ENCODE assay signal across 9 mouse cellular contexts in genomic region chr11:119503675-119504074, GRCm38 (mm10). TPM values are rescaled to one million over a fixed set of nuclear protein-coding genes. Genes with fewer than 3 reads are reported as not detected.
A peak's percentile ranks its signal among the peaks of the same experiment; 100 is the strongest.
DNase-seq lines count a peak whose midpoint lies in the region; ATAC-seq and TF ChIP-seq lines count a peak whose summit lies in the region.
"Had no signal": no experiment of that assay in that cellular context is flagged by ENCODE, and none has a peak within 500 bp of the region (broad histone marks: within the 10 kb centered on the region; RNA-seq: fewer than 3 reads in every experiment).

No protein-coding gene starts in this region.

- ATAC-seq in erythroid progenitor cell, adult 5-6 weeks (replicated peaks; ENCODE audit: low FRiP score, poor library complexity, severe bottlenecking): peak; percentile 72
- ATAC-seq in neural tube, embryonic 14.5 days (ENCODE audit: low read depth): peak; percentile 75; the same call in 1 of the 2 replicates

- no peak overlapping the region for H3K4me3 ChIP-seq in lung, adult 2 months (replicated peaks; ENCODE audit: extremely low read depth, low read depth, low read length)
- H3K4me3 ChIP-seq in neural tube, embryonic 14.5 days (ENCODE audit: low read depth, low read length): no peak overlapping the region
- H3K4me3 ChIP-seq: embryonic facial prominence, embryonic 13.5 days had no signal

- H3K9me3 ChIP-seq in neural tube, embryonic 14.5 days (ENCODE audit: control insufficient read depth, low read length): no peaks in the 10 kb centered on the region
- H3K9me3 ChIP-seq: embryonic facial prominence, embryonic 13.5 days had no signal

- no peak overlapping the region for H3K4me2 ChIP-seq in neural tube, embryonic 14.5 days (ENCODE audit: low read depth, low read length)
- H3K4me2 ChIP-seq: embryonic facial prominence, embryonic 13.5 days had no signal

- peak; percentile 99 for TF ChIP-seq CTCF in brain, embryonic 14.5 days (IDR thresholded peaks at IDR 0.05; ENCODE audit: borderline replicate concordance, extremely low read depth, insufficient read depth, insufficient read length)
- peak; percentile 93 for TF ChIP-seq CTCF in lung, adult 2 months (IDR thresholded peaks at IDR 0.05; ENCODE audit: insufficient read depth, low read length)

- H3K27me3 ChIP-seq in neural tube, embryonic 14.5 days (ENCODE audit: control insufficient read depth, insufficient read depth, low read length): no peaks in the 10 kb centered on the region
- H3K27me3 ChIP-seq: embryonic facial prominence, embryonic 13.5 days had no signal

- peak; percentile 48 to 66 for DNase-seq in CD8-positive naive resting alpha-beta T cell, adult 2 months (ENCODE audit: low read depth in 2 of 2, low spot score in 2 of 2)
- peak; percentile 75 for DNase-seq in brain, embryonic 14.5 days (ENCODE audit: low read depth)
- peak; percentile 73 to 87 for DNase-seq in heart, postnatal 10 days
- peak; percentile 42 to 84 for DNase-seq in kidney, postnatal 36 days
- DNase-seq in lung, adult 2 months: peak; percentile 73
- peak; percentile 90 for DNase-seq in testis, postnatal 10 days (ENCODE audit: low spot score)

- H3K9ac ChIP-seq in neural tube, embryonic 14.5 days (replicated peaks; ENCODE audit: low read depth, low read length): no peak overlapping the region; the same call in 1 of the 2 replicates
- H3K9ac ChIP-seq: embryonic facial prominence, embryonic 13.5 days had no signal

- H3K36me3 ChIP-seq in neural tube, embryonic 14.5 days (ENCODE audit: control insufficient read depth, insufficient read depth, low read length): peaks cover 9% of the 10 kb centered on the region

- no peaks in the 10 kb centered on the region for H3K4me1 ChIP-seq in lung, adult 2 months (ENCODE audit: control insufficient read depth, insufficient read depth, low read length)
- H3K4me1 ChIP-seq in neural tube, embryonic 14.5 days (ENCODE audit: control insufficient read depth, insufficient read depth, low read length): no peaks in the 10 kb centered on the region
- H3K4me1 ChIP-seq: embryonic facial prominence, embryonic 13.5 days had no signal

- intact Hi-C loops in heart, postnatal 10 days (cut with DNase I): loop anchor here (1.0 to 5.0 kb wide), 3 partner anchors 114 to 402 kb away; no protein-coding TSS in a partner anchor

- TF ChIP-seq POLR2A in brain, embryonic 14.5 days (IDR thresholded peaks at IDR 0.05; ENCODE audit: borderline replicate concordance, extremely low read depth, insufficient read depth, insufficient read length, poor library complexity, severe bottlenecking): no peak
- no peak for TF ChIP-seq POLR2A in lung, adult 2 months (IDR thresholded peaks at IDR 0.05; ENCODE audit: borderline replicate concordance, extremely low read depth, low read depth, low read length)

- no peak overlapping the region for H3K27ac ChIP-seq in neural tube, embryonic 14.5 days (ENCODE audit: low read depth, low read length)
- H3K27ac ChIP-seq: embryonic facial prominence, embryonic 13.5 days had no signal

RNA-seq across cellular contexts. Expression of gene Endov, which starts 12.5 kb away (rescaled TPM):
- polyA plus RNA-seq in brain, embryonic 14.5 days (2012; rRNA removed): 33.8 and 34.1 TPM in 2 replicates
- total RNA-seq in erythroid progenitor cell, adult 5-6 weeks (2015; ENCODE audit: low replicate concordance): 3.8 and 7.6 TPM in 2 replicates
- 4.2 and 6.5 TPM in 2 replicates for total RNA-seq in erythroid progenitor cell, adult 5-6 weeks (2017; ENCODE audit: low replicate concordance)
- total RNA-seq in heart, postnatal 10 days (2021): 10 to 100 TPM; 13.8 to 18.6 TPM
- polyA plus RNA-seq in lung, adult 2 months (2012; rRNA removed): 16.0 and 21.9 TPM in 2 replicates
- 12.7 and 13.8 TPM in 2 replicates for polyA plus RNA-seq in neural tube, embryonic 14.5 days (2014; fragmentation: Nextera tagmentation; extraction: Ambion mirVana)

RNA-seq across cellular contexts. Expression of gene Nptx1, which starts 43.9 kb away (rescaled TPM):
- polyA plus RNA-seq in brain, embryonic 14.5 days (2012; rRNA removed): 9.2 and 14.7 TPM in 2 replicates
- not detected in 2 replicates for total RNA-seq in erythroid progenitor cell, adult 5-6 weeks (2015; ENCODE audit: low replicate concordance)
- total RNA-seq in erythroid progenitor cell, adult 5-6 weeks (2017; ENCODE audit: low replicate concordance): not detected in 2 replicates
- under 1 TPM; 0.55 to 0.64 TPM for total RNA-seq in heart, postnatal 10 days (2021)
- polyA plus RNA-seq in lung, adult 2 months (2012; rRNA removed): 8.7 and 11.8 TPM in 2 replicates
- polyA plus RNA-seq in neural tube, embryonic 14.5 days (2014; fragmentation: Nextera tagmentation; extraction: Ambion mirVana): 23.7 and 27.4 TPM in 2 replicates
